Mouse (Mus musculus): ENCODE data around the gene Zscan21.

The Zscan21 gene

GRCm38 (mm10) chr5:138118041-138118440 is 1.3 kb downstream of the Zscan21 start:
- DNase-seq (ENCODE audit: low spot score): no peak

- DNase-seq (ENCODE audit: low spot score): no peak
These were observed 15.8 kb downstream of the Zscan21 start for GRCm38 (mm10) chr5:138132425-138133064.

DNA sequence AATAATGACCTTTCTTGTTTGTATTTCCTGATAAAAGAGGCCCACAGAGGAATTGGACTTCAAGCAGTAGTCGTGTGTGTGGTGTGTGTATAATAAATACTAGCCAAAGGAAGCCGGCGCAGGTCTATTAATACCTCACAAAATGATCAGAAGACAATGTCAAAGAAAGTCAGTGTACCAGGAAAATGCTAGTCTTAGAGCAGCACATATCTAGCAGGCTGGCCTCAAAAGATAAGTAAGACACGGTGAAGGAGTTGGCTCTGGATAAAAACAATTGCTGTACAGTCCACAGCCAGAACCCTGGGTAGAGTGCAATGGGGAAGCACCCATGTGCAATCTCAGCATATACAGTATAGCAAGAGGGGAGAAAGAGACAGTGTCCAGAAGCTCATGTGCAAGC is 20.6 kb downstream of the Zscan21 start:
- no peak for DNase-seq (ENCODE audit: low spot score)

- peak; percentile 31 for DNase-seq (ENCODE audit: low spot score)
These were observed 21.3 kb downstream of the Zscan21 start for GRCm38 (mm10) chr5:138137935-138138549.

- no peak for DNase-seq (ENCODE audit: low spot score)
These were observed 21.9 kb downstream of the Zscan21 start for GRCm38 (mm10) chr5:138138585-138138984.

GRCm38 (mm10) chr5:138154390-138154789 is 37.7 kb downstream of the Zscan21 start:
- DNase-seq (ENCODE audit: low spot score): no peak

GRCm38 (mm10) chr5:138155443-138155976 is 38.8 kb downstream of the Zscan21 start, which contains the start of gene Zfp113:
Gene Zfp113 (minus strand): TSS chr5:138155744.
- DNase-seq (ENCODE audit: low spot score): peak; percentile 94

GRCm38 (mm10) chr5:138160224-138160762 is 43.6 kb downstream of the Zscan21 start:
- no peak for DNase-seq (ENCODE audit: low spot score)

- DNase-seq (ENCODE audit: low spot score): peak; percentile 94
These were observed 44.4 kb downstream of the Zscan21 start, which contains the start of gene Cops6 for GRCm38 (mm10) chr5:138160842-138161665. Gene Cops6 (plus strand): TSS chr5:138161071.

DNA sequence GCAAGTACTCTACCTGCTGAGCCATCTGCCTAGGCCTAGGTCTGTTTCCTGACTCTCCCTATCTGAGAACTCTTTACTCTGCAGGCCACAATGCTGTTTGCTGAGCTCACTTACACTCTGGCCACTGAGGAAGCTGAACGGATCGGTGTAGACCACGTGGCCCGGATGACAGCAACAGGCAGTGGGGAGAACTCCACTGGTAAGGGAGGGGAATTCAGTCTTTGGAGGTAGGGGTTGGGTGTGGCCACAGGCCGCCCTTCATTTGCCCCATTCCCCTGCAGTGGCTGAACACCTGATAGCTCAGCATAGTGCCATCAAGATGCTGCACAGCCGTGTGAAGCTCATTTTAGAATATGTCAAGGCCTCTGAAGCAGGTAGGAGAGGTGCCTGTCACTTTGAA is 46.3 kb downstream of the Zscan21 start:
- no peak for DNase-seq (ENCODE audit: low spot score)

DNA sequence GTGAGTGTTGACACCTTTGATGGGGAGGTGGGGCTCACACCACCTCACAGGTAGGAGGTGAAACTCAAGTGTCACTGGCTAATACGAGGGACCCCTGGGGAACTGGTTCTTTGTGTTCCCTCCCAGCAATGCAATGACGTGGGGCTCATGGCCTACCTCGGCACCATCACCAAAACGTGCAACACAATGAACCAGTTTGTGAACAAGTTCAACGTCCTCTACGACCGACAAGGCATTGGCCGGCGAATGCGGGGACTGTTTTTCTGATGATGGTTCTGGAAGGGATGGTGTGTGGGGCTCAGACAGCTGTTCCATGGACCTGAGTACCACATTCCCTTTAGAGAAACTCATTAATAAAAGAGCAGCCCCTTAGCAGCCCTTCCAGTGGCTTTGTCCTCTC is 46.9 kb downstream of the Zscan21 start:
- no peak for DNase-seq (ENCODE audit: low spot score)

- no peak for DNase-seq (ENCODE audit: low spot score)
These were observed 48.9 kb downstream of the Zscan21 start for GRCm38 (mm10) chr5:138165594-138165993.

DNA sequence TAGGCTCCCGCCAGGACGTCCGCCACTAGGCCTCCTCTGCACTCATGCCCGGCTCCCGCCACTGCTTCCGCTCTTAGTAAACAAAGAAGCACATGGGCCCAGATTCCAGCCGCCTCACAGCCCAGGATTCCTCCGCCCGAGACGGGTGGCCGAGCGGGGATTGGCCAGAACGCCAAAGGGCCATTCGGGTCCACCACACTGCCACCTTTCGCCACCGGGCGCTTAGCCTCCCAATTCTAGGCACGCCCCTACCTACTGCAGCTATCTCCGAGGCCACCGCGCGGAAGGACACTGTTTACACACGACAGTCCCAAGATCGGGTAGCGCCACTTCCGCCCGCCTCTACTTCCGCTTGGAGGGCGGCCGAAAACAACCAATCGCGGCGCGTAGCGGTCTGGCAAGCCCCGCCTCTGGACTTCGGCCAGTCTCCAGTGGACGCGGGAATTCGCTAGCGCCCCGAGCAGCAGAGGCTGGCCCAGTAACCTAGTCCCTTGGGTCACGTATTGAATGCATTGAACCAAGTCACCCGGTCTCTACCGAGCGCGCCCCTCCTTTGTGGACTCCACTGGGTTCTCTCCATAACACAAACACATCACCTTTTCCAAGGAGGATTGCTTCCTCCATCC is 54.3 kb downstream of the Zscan21 start:
- peak; percentile 94 for DNase-seq (ENCODE audit: low spot score)

GRCm38 (mm10) chr5:138171695-138172491 is 55.2 kb downstream of the Zscan21 start, which contains the start of the genes Ap4m1 and Mcm7:
Gene Ap4m1 (plus strand): TSS chr5:138172002.
Gene Mcm7 (minus strand): TSS chr5:138172422.
- peak; percentile 98 for DNase-seq (ENCODE audit: low spot score)

GRCm38 (mm10) chr5:138173217-138173616 is 56.5 kb downstream of the Zscan21 start:
- DNase-seq (ENCODE audit: low spot score): no peak
